Mouse (Mus musculus): ENCODE results near the gene Kxd1.

Gene Kxd1

DNA sequence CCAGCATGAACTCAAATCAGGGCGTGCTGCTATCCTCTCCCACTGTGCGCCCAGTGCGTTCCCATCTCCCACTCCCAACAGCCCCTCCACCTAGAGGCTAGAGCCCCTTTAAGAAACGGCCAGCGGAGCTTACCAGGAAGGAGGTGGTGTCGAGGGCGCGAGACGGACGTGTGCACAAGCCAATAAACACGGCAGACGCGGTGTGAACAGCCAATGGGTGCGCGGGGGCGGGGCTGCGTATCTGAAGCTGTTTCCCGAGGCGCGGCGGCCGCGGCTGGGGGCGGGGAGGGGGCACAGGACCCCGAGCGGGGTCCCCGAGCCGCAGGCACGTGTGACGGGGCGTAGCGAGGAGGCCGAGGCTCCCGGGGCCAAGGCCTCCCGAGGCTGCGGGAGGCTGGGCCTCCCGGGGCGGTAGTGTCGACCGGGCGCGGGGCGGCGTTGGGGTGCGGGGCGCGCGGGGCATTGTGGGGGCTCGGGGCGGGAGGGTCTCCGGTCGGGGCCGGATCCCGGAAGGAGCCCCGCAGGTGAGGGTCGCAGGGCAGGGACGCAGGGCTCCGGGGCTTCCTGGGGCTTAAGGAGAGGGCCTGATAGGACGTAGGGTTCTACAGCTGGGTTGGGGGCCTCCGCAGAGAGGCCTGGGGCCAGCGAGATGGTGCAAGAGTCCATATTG lies at the start of gene Kxd1, which contains the start of gene Fkbp8:
TSS of gene Kxd1 (minus strand) at position 445 of the 670 bp plus-strand sequence.
TSS of gene Fkbp8 (plus strand) at position 213 of the 670 bp plus-strand sequence.
- in situ Hi-C loops (cut with MboI; ENCODE audit: low pct_unique_long_range_greater_than_20kb in 1 of 2, low sequenced_read_pairs in 2 of 2, unreplicated experiment in 1 of 2) = no loop called here

DNA sequence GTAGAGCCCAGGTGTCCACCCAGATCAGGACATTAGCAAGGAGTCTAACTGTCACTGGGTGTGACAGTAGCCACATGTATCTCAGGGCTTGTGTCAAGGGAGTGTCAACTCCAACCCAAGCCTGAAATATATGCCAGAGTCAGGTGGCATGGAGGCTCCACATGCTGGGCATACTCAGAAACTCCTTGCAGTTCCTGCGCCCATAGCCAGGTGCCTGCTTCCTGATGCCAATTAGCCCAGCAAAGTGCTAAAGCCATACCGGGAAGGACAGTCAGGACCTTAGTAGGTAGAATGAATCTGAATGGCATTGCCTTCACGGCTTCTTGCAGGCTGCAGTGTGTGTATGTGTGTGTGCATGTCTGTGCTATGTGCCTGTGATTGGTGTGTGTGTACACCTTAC lies 49.5 kb upstream of the Kxd1 start:
- in situ Hi-C loops (cut with MboI; ENCODE audit: low pct_unique_long_range_greater_than_20kb in 1 of 2, low sequenced_read_pairs in 2 of 2, unreplicated experiment in 1 of 2) = no loop called here

DNA sequence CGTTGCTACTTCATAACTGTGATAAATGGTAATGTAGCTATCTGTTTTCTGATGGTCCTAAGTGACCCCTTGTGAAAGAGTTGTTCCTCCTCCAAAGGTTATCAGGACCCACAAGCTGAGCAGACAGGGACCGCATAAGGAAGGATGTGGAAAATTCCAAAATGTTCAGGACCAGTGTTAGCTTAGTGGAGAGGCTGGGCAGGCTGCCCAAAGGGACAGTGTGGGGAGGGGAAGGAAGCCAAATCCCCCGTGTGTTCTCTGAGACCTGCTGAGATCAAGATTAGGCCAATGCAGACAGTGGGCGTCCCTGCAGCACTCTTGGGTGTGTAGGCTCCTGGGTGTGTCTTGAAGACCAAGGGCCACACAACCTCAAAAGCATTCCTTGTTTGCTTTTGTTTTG lies 47.2 kb upstream of the Kxd1 start:
- in situ Hi-C loops (cut with MboI; ENCODE audit: low pct_unique_long_range_greater_than_20kb in 1 of 2, low sequenced_read_pairs in 2 of 2, unreplicated experiment in 1 of 2) = no loop called here

DNA sequence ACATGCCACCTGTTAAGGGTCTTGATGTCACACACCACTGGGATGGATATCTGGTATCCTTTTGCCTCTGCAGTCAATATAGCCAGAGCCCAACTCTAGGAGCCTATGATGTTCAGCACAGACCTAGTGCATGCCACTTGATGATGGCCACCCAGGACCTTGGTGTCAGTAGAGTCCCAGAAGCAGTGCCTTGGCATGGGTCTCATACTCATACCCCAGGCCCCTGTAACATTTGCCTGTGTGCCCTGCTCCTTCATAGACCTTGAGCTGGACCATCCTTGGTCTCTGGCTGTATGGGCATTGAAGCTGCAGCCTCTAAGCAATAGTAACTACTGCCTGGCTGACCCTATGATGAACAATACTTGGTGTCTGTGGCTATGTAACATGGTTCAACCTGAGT lies 46.5 kb upstream of the Kxd1 start:
- in situ Hi-C loops (cut with MboI; ENCODE audit: low pct_unique_long_range_greater_than_20kb in 1 of 2, low sequenced_read_pairs in 2 of 2, unreplicated experiment in 1 of 2) = no loop called here

DNA sequence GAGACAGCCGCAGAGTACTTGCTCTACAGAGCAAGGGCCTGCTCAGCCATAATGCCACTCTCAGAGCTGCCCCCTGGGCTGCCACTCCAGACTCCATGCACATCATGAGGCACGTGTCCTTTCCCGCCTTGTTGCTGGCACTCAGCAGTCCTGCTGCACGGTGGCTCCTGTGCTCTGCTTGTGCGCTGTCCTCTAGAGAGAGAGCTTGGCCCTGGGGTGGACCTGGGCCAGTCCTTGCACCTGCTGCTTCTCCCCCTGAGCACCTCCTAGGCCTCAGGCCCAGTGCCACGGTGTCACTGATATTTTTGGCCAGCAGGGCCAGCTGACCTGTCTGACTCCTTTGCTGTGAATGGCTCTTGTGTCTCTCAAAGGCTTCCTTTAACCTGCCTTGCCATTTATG lies 43.2 kb upstream of the Kxd1 start:
- in situ Hi-C loops (cut with MboI; ENCODE audit: low pct_unique_long_range_greater_than_20kb in 1 of 2, low sequenced_read_pairs in 2 of 2, unreplicated experiment in 1 of 2) = no loop called here

DNA sequence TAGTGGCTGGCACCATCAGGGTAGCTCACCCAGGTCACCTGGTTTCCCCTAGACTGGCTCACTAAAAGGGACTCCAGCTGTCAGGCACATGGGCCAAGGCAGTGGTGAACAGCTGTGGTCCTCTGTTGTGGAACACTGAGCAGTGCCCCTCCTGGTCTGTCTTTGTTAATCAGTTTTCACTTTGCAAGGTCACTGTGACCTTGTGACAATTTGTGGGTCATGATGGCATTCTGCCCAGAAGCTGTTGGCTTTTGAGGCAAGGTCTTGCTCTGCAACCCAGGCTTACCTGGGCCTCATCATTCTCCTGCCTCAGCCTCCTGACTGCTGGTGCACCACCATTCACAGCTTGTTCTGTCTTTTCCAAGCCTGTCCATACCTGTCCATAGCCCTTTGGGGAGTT lies 42.6 kb upstream of the Kxd1 start:
- in situ Hi-C loops (cut with MboI; ENCODE audit: low pct_unique_long_range_greater_than_20kb in 1 of 2, low sequenced_read_pairs in 2 of 2, unreplicated experiment in 1 of 2) = no loop called here

DNA sequence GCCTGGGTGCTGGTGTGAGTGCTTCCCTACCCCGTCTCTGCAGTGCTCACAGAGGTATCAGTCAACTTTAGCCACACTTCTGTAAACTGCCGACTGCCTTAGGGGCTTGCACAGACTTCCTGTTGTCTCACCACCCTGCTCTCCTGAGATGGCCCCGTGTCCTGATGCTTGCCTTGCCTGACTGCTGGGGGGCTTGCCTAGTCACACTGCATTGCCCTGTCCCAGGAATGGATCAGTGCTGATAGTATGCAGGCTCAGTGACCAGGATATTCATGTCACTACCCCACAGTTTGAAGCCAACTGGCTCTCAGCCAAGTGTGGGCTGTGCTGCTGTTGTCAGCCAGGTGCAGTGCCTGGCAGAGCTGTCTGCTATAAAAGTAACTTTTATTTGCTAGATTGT lies 37.8 kb upstream of the Kxd1 start:
- in situ Hi-C loops (cut with MboI; ENCODE audit: low pct_unique_long_range_greater_than_20kb in 1 of 2, low sequenced_read_pairs in 2 of 2, unreplicated experiment in 1 of 2) = no loop called here

DNA sequence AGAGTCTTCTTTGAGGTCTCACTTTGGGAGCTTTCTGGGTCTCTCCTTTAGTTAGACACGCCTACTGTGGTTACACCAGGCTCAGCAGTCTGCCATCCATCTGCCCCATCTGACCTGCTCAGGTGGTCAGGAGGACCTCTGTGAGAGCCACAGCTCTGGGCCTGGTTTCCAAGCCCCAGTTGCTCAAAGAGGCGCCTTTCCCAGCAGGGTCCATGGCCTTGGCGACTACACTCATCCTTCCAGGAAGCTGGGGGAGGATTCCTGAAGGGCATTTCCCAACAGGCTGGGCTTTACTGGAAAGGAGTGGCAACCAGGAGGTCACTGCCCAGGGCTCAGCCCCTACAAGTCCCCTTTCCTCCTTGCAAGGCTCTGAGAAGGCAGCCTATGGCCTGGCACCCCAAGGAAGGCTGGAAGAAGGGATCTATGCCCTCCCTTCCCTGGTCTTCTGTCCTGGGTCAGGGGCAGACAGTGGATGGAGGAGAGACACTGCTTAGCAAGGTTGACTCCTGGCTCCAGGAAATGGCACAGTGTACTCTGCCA lies 37.0 kb upstream of the Kxd1 start:
- in situ Hi-C loops (cut with MboI; ENCODE audit: low pct_unique_long_range_greater_than_20kb in 1 of 2, low sequenced_read_pairs in 2 of 2, unreplicated experiment in 1 of 2) = loop anchor here in 1 of 2 experiments (5.0 kb wide), 1 partner anchor 33 kb away; no protein-coding TSS in a partner anchor

DNA sequence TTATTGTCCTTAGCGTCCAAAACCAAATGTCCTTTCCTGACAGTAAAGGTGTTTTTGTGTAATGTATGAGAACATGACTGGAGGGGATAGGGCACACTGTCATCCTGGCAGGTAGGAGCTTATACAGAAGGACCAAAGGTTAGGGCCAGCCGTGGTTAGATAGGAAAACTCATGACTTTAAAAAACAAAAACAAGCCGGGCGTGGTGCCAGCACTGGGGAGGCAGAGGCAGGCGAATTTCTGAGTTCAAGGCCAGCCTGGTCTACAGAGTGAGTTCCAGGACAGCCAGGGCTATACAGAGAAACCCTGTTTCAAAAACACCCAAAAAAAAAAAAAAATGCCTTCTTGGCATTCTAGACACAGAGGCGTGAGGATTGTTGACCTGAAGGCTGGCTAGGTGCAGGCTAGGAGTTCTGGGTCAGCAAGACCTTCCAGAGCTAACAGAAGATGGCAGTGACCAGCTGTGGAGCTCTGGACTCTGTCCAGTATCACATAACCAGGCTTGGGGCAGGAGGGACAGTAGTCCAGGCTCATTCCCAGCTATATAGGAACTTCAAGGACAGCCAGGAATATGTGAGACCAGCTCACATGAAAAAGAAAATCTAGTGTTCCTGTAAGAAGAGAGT lies 36.1 kb upstream of the Kxd1 start:
- in situ Hi-C loops (cut with MboI; ENCODE audit: low pct_unique_long_range_greater_than_20kb in 1 of 2, low sequenced_read_pairs in 2 of 2, unreplicated experiment in 1 of 2) = loop anchor here in 1 of 2 experiments (5.0 kb wide), 1 partner anchor 33 kb away; no protein-coding TSS in a partner anchor

DNA sequence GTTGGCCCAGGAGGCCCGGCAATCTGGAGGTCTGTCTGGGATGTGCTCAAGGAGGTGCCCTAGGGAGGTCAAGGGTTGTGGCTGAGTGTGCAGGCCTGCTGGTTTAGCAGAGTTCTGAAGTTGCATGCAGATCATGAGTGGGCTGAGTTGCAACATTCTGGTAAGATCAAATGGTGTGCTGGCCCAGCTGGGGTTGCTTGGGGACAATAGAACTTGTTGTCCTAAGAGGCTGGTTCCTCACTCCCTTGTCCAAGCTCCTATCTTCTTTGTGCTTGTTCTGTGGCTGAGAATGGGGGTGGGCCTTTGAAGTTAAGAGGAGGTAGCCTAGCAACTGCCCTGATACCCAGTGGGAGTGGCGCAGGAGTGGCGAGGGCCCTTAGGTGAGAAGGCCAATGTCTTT lies 35.0 kb upstream of the Kxd1 start:
- in situ Hi-C loops (cut with MboI; ENCODE audit: low pct_unique_long_range_greater_than_20kb in 1 of 2, low sequenced_read_pairs in 2 of 2, unreplicated experiment in 1 of 2) = loop anchor here in 1 of 2 experiments (5.0 kb wide), 1 partner anchor 34 kb away; no protein-coding TSS in a partner anchor

DNA sequence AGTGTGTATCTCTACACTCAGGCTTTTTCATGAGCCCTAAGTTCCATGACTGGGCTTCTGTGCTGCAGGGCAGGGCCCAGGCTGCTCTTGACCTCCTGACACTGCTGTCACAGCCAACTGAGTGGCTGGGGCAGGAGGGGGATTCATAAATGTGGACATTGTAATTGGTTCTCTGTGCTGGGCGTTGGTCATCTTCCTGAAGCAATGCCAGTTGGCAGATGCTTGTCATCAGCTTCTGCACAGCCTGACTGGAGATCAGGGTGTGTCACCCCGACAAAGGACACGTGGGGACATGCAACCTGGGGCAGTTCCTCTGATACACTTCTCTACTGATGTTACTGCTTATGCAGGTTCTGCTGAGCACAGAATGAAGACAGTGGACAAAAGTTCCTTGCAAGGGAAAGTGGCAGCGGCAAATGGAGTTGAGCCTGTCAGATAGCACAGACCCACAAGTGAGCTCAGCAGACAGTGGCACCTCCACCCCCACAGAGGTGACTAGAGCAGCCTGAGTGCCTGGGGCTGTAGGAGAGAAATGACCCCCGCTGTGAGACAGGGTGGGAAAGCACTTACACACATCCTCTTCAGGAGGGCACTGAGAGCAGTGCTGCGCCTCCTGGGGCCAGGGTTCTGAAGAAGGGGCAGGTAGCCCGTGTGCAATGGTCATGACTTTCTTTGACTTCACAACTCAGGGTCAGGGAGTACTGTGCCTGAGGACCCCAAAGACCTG lies 34.2 kb upstream of the Kxd1 start:
- in situ Hi-C loops (cut with MboI; ENCODE audit: low pct_unique_long_range_greater_than_20kb in 1 of 2, low sequenced_read_pairs in 2 of 2, unreplicated experiment in 1 of 2) = loop anchor here in 1 of 2 experiments (5.0 kb wide), 1 partner anchor 35 kb away; no protein-coding TSS in a partner anchor

DNA sequence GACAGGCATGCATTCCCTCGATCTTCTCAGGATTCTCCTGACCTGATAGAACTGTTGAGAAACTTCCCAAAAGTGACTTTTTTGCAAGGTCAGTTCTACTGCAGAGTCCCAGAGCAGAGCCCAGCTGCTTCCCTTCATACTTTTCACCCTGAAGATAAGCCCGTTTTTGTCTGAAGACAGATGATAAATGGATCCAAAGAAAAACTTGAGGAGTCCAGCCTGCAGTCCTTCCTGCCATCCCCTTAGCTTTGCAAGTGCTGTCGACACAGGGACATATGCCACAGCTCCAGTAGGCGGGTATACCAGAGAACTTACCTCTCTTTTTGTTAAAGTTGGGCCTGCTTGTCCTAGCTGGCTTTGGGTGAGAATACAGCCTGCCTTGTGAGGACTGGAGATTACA lies 33.6 kb upstream of the Kxd1 start:
- in situ Hi-C loops (cut with MboI; ENCODE audit: low pct_unique_long_range_greater_than_20kb in 1 of 2, low sequenced_read_pairs in 2 of 2, unreplicated experiment in 1 of 2) = loop anchor here in 1 of 2 experiments (5.0 kb wide), 1 partner anchor 36 kb away; no protein-coding TSS in a partner anchor

DNA sequence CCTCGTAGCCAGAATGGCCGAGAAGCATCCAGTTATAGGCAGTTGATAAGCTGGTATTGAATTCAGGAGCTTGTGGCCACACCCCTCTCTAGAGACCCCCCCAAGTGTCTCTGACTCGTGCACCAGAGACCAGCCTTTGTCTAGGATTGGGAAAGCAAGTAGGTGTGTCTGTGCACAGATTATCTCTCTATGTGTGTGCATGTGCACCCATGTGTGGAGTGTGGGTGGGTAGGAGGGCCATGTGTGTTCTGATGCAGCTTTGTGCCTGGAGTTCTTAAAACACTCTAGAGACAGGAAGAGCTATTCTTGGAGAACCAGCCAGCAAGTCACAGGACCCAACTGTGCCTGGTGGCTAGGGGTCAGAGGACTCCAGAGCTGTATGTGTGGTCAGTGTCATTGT lies 32.8 kb upstream of the Kxd1 start:
- in situ Hi-C loops (cut with MboI; ENCODE audit: low pct_unique_long_range_greater_than_20kb in 1 of 2, low sequenced_read_pairs in 2 of 2, unreplicated experiment in 1 of 2) = loop anchor here in 1 of 2 experiments (5.0 kb wide), 1 partner anchor 37 kb away; no protein-coding TSS in a partner anchor

DNA sequence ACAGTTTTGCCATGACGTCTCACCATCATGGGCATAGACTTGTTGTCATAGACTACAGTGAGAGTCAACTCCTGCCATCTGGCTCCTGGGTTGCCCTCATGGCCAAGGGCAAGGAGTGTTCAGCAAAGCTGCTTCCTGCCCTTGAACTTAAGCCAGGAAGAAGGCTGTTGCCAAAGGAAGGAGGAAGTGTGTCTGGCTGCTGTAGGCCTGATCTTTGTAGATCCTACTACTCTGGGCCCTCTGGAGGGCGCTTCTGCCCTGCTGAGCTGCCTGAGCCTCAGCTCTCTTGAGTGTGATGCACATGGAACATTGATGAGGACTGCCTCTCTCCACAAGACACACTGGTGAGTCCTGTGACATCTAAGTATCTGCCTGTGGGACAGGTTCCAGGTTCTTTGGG lies 32.3 kb upstream of the Kxd1 start:
- in situ Hi-C loops (cut with MboI; ENCODE audit: low pct_unique_long_range_greater_than_20kb in 1 of 2, low sequenced_read_pairs in 2 of 2, unreplicated experiment in 1 of 2) = loop anchor here in 1 of 2 experiments (5.0 kb wide), 1 partner anchor 37 kb away; no protein-coding TSS in a partner anchor

DNA sequence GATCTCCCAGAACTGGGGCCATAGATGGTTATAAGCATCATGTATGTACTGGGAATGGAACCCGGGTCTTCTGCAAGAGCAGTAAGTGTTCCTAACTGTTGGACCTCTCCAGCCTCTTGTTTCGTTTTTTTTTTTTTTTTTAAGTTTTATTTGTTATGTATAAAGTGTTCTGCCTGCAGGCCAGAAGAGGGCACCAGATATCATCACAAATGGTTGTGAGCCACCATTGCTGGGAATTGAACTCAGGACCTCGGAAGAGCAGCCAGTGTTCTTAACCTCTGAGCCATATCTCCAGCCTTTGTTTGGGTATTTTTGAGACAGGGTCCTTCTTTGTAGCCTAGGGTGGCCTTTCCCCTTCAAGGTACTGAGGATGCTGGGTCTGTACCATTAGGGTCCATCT lies 31.2 kb upstream of the Kxd1 start:
- in situ Hi-C loops (cut with MboI; ENCODE audit: low pct_unique_long_range_greater_than_20kb in 1 of 2, low sequenced_read_pairs in 2 of 2, unreplicated experiment in 1 of 2) = no loop called here

DNA sequence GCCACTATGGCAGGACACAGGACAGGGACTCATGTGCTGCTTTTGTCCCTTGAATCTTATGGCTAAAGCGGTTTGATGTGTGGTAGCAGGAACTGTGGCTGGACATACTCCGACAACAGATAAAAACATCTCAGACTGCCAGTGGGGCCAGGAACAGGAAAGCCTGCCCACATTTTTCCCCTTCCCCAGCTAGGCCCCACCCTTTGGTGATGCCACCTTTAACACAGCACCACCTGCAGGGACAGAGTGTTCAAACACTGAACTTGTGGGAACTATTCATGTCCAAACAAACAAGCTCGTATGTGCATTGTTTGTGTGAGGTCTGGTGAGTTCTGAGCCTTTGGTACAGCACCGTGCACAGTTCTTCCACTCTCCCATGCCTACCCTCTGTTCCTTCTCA lies 30.6 kb upstream of the Kxd1 start:
- in situ Hi-C loops (cut with MboI; ENCODE audit: low pct_unique_long_range_greater_than_20kb in 1 of 2, low sequenced_read_pairs in 2 of 2, unreplicated experiment in 1 of 2) = no loop called here

DNA sequence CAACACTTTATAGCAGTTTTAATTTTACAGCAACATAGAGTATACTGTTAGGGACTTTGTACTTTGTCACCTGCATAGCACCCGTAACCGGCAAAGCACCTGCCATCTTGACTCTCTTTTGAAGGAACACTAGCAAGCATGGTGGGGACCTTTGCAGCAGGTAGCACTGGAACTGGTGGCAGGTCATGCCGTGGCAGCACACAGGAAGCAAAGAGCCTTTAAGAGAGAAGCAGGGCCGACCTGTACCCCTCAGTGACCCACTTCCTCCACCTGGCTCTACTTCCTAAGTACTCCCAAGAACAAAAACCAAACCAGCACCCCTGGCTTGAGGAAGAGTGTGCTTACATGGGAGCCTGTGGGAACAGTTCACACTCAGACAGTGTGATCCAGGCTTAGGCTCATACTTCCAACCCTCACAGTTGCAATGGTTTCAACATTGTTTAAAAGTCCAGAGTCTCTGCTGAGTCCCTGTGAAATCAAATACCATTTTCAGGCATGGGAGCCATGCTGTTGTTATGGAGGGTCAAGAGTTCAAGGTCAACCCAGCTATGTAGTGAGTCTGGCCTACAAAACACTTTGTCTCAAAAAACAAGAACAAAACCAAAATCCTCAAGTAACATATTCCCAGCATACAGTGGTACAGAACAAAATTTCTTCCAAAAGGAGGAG lies 27.5 kb upstream of the Kxd1 start:
- in situ Hi-C loops (cut with MboI; ENCODE audit: low pct_unique_long_range_greater_than_20kb in 1 of 2, low sequenced_read_pairs in 2 of 2, unreplicated experiment in 1 of 2) = no loop called here

DNA sequence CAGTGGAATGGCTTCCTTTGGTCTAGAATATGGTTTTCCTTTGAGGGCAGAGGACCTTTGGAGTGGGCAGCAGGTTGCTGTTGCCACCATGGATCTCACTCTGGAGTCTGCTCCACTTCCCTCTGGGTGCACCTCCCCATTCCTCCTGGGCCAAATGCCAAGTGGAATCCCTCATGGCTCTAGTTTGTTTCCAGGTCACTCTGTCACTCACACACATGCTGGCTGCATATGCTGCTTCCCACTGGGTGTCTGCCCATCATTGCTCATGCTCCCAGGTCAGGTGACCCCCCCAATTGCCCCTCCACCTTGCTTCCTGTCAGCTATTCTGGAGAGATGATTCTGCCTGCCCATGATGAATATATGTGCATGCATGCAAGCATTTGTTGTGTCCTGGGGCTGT lies 26.0 kb upstream of the Kxd1 start:
- in situ Hi-C loops (cut with MboI; ENCODE audit: low pct_unique_long_range_greater_than_20kb in 1 of 2, low sequenced_read_pairs in 2 of 2, unreplicated experiment in 1 of 2) = no loop called here
